Comparison of ENCODE assay signal across 8 mouse cellular contexts in genomic region chr9:122865697-122866166, GRCm38 (mm10). TPM values are rescaled to one million over a fixed set of nuclear protein-coding genes. Genes with fewer than 3 reads are reported as not detected.
DNase-seq lines count a peak whose midpoint lies in the region; ATAC-seq and TF ChIP-seq lines count a peak whose summit lies in the region.

Zfp445 (minus strand) TSS chr9:122866006.

- H3K9me3 ChIP-seq in heart, embryonic 12.5 days (replicated peaks), result peaks cover 22% of the 10 kb centered on the region
- H3K9me3 ChIP-seq in kidney, postnatal 0 days (replicated peaks; ENCODE audit: low read length), result peaks cover 8% of the 10 kb centered on the region; the same call in 1 of the 2 replicates
- peaks cover 12% of the 10 kb centered on the region for H3K9me3 ChIP-seq in liver, embryonic 11.5 days (ENCODE audit: control insufficient read depth, low read length)
- peaks cover 13% of the 10 kb centered on the region; the same call in 1 of the 2 replicates for H3K9me3 ChIP-seq in stomach, embryonic 14.5 days (ENCODE audit: control insufficient read depth, low read depth, low read length)

- H3K4me3 ChIP-seq in heart, embryonic 12.5 days, result peak within 1 kb of the TSS; percentile 96
- peak within 1 kb of the TSS; percentile 69 for H3K4me3 ChIP-seq in kidney, postnatal 0 days (replicated peaks; ENCODE audit: low read depth, low read length)
- peak within 1 kb of the TSS; percentile 74 for H3K4me3 ChIP-seq in liver, embryonic 11.5 days (ENCODE audit: low read depth, low read length)
- peak within 1 kb of the TSS; percentile 76 for H3K4me3 ChIP-seq in stomach, embryonic 14.5 days (ENCODE audit: low read depth, low read length)

- H3K27me3 ChIP-seq in heart, embryonic 12.5 days (replicated peaks), result peaks cover 3% of the 10 kb centered on the region; the same call in 1 of the 2 replicates
- no peaks in the 10 kb centered on the region for H3K27me3 ChIP-seq in kidney, postnatal 0 days (ENCODE audit: insufficient read depth, low read length)
- no peaks in the 10 kb centered on the region for H3K27me3 ChIP-seq in liver, embryonic 11.5 days (replicated peaks; ENCODE audit: control insufficient read depth, insufficient read depth, low read length)
- H3K27me3 ChIP-seq in stomach, embryonic 14.5 days (ENCODE audit: control insufficient read depth, insufficient read depth, low read length), result no peaks in the 10 kb centered on the region

- H3K4me2 ChIP-seq in heart, embryonic 12.5 days, result peak within 1 kb of the TSS; percentile 91
- peak within 1 kb of the TSS; percentile 66 for H3K4me2 ChIP-seq in kidney, postnatal 0 days (ENCODE audit: low read length)
- H3K4me2 ChIP-seq in liver, embryonic 11.5 days, result peak within 1 kb of the TSS; percentile 83
- peak within 1 kb of the TSS; percentile 86 for H3K4me2 ChIP-seq in stomach, embryonic 14.5 days (replicated peaks; ENCODE audit: low read depth, low read length)

- H3K9ac ChIP-seq in heart, embryonic 12.5 days, result peak within 1 kb of the TSS; percentile 95
- H3K9ac ChIP-seq in kidney, postnatal 0 days (ENCODE audit: low read depth, low read length), result peak within 1 kb of the TSS; percentile 88
- H3K9ac ChIP-seq in liver, embryonic 11.5 days (ENCODE audit: low read depth, low read length), result peak within 1 kb of the TSS; percentile 95
- peak within 1 kb of the TSS; percentile 76 for H3K9ac ChIP-seq in stomach, embryonic 14.5 days (replicated peaks; ENCODE audit: low read depth, low read length)

- H3K36me3 ChIP-seq in heart, embryonic 12.5 days, result peaks cover 21% of the 10 kb centered on the region
- peaks cover 17% of the 10 kb centered on the region for H3K36me3 ChIP-seq in kidney, postnatal 0 days (ENCODE audit: insufficient read depth, low read length)
- H3K36me3 ChIP-seq in liver, embryonic 11.5 days (ENCODE audit: control insufficient read depth, insufficient read depth, low read length), result peaks cover 20% of the 10 kb centered on the region
- peaks cover 20% of the 10 kb centered on the region for H3K36me3 ChIP-seq in stomach, embryonic 14.5 days (ENCODE audit: control insufficient read depth, insufficient read depth, low read length)

- TF ChIP-seq CTCF in kidney, postnatal 0 days (IDR thresholded peaks at IDR 0.05; ENCODE audit: low read depth), result no peak

- peak; percentile 91 for DNase-seq in CD4-positive helper T cell, adult 2 months (ENCODE audit: low read depth, low spot score)
- peak; percentile 69 for DNase-seq in brain, embryonic 18.5 days (ENCODE audit: low read depth, low spot score)
- peak; percentile 95 for DNase-seq in kidney, postnatal 0 days (ENCODE audit: low spot score)
- DNase-seq in liver, embryonic 11.5 days (ENCODE audit: low spot score), result peak; percentile 88
- peak; percentile 89 for DNase-seq in naive thymus-derived CD4-positive, alpha-beta T cell, adult 2 months (ENCODE audit: low read depth)

- under 1% methylated on average over 34 of the region's 34 CpGs for WGBS in heart, embryonic 12.5 days
- WGBS in kidney, postnatal 0 days, result under 1% methylated on average over 34 of the region's 34 CpGs
- 1% methylated on average over 34 of the region's 34 CpGs for WGBS in liver, embryonic 11.5 days
- WGBS in stomach, embryonic 14.5 days, result under 1% methylated on average over 34 of the region's 34 CpGs

- H3K27ac ChIP-seq in heart, embryonic 12.5 days (ENCODE audit: poor library complexity, severe bottlenecking), result peak within 1 kb of the TSS; percentile 83
- peak within 1 kb of the TSS; percentile 82 for H3K27ac ChIP-seq in kidney, postnatal 0 days
- H3K27ac ChIP-seq in liver, embryonic 11.5 days (ENCODE audit: low read depth, low read length), result peak within 1 kb of the TSS; percentile 45
- peak within 1 kb of the TSS; percentile 55; the same call in 1 of the 2 replicates for H3K27ac ChIP-seq in stomach, embryonic 14.5 days (ENCODE audit: low read length)

- ATAC-seq in erythroid progenitor cell, adult 5-6 weeks (replicated peaks; ENCODE audit: low FRiP score, poor library complexity, severe bottlenecking), result peak; percentile 97
- peak; percentile 89 for ATAC-seq in heart, embryonic 12.5 days (ENCODE audit: insufficient number of reproducible peaks, low FRiP score)
- ATAC-seq in kidney, postnatal 0 days (replicated peaks; ENCODE audit: low FRiP score, low read depth), result peak; percentile 88
- peak; percentile 93 for ATAC-seq in liver, embryonic 11.5 days (replicated peaks; ENCODE audit: low FRiP score)
- ATAC-seq in stomach, embryonic 14.5 days (ENCODE audit: insufficient number of reproducible peaks, insufficient read depth, low FRiP score, low read depth), result peak; percentile 86

- peaks cover 16% of the 10 kb centered on the region for H3K4me1 ChIP-seq in heart, embryonic 12.5 days (replicated peaks)
- H3K4me1 ChIP-seq in kidney, postnatal 0 days (replicated peaks; ENCODE audit: insufficient read depth, low read length), result peaks cover 8% of the 10 kb centered on the region
- peaks cover 8% of the 10 kb centered on the region for H3K4me1 ChIP-seq in liver, embryonic 11.5 days (replicated peaks; ENCODE audit: control insufficient read depth, insufficient read depth, low read length)
- H3K4me1 ChIP-seq in stomach, embryonic 14.5 days (ENCODE audit: control insufficient read depth, insufficient read depth, low read length), result peaks cover 15% of the 10 kb centered on the region; the same call in 1 of the 2 replicates

RNA-seq across cellular contexts. Expression of gene Zfp445, which starts in this region (rescaled TPM):
- total RNA-seq in erythroid progenitor cell, adult 5-6 weeks (2015; ENCODE audit: low replicate concordance), result 13.7 and 36.5 TPM in 2 replicates
- total RNA-seq in erythroid progenitor cell, adult 5-6 weeks (2017; ENCODE audit: low replicate concordance), result 24.8 and 40.7 TPM in 2 replicates
- 59.0 and 60.3 TPM in 2 replicates for polyA plus RNA-seq in heart, embryonic 12.5 days (2016; fragmentation: Nextera tagmentation; extraction: Ambion mirVana)
- polyA plus RNA-seq in kidney, postnatal 0 days (2015; fragmentation: Nextera tagmentation; extraction: Ambion mirVana), result 33.0 and 35.0 TPM in 2 replicates
- 43.5 and 50.2 TPM in 2 replicates for polyA plus RNA-seq in liver, embryonic 11.5 days (2014; fragmentation: Nextera tagmentation; extraction: Ambion mirVana)
- polyA plus RNA-seq in stomach, embryonic 14.5 days (2014; fragmentation: Nextera tagmentation; extraction: Ambion mirVana), result 68.3 and 69.6 TPM in 2 replicates

Comparison
In these comparisons a context has a peak if more than half of its experiments do, and no peak if none do; other contexts are left out.
1. Peak in every context shown above with its lines: DNase-seq, ATAC-seq, H3K4me3 ChIP-seq and H3K27ac ChIP-seq.